Mouse (Mus musculus): ENCODE results near the gene Kars.

Kars gene

DNA sequence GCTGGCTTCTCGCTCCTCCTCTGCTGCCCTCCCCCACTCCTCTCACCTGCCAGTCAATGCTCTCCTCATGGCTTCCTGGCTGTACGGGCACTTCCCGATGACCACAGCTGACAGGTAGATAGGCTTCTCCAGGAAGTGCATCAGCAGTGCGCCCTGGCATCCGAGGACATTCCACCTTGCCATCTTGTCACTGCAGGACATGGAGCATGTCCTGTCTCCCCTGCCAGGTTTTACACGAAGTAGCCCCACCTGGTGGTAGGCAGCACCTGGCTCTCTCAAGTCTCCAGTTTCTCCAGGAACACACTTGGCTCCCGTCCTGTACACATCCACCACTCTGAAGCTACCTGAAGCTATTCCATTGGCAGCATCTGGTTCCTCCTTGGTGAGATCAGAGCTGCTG lies 29.0 kb downstream of the Kars start:
- no peak for DNase-seq (ENCODE audit: low read depth, low spot score)

DNA sequence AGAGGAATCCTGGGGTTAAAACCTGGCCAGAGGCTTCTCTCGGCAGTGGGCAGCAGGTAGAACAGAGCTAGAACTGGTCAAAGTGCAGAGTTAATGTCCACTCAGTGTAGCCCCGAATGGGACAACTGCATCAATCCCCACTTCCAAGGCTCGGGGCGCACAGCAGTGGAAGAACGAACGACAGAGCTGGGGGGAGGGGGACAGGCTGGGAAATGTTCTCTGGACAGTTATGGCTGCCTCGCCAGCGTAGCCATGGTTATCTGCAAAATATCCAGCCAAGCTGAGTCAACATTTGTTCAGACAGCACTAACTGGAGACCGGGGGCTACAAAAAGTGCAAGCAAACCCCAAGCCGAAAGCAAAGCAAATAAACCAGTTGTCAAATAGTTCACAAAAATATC lies 33.0 kb downstream of the Kars start:
- DNase-seq (ENCODE audit: low read depth, low spot score): no peak

DNA sequence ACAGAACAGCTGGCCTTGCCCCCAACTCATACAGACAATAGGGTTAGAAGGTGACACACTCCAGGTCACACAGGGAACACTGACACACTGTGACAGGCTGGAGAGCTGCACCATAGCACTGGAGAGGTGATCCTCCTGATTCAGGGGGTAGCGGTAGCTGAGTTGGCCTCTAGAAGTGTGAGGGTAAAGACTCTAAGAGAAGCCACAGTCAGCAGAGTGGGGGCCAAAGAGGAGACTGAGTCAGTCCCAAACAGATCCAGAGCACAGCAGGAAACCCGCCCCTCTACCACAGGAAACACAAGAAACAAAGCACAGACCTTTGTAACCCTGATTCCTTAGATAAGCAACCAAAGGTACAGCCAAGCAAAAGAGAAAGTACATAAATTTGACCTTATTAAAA lies 34.8 kb downstream of the Kars start:
- DNase-seq (ENCODE audit: low read depth, low spot score): no peak

DNA sequence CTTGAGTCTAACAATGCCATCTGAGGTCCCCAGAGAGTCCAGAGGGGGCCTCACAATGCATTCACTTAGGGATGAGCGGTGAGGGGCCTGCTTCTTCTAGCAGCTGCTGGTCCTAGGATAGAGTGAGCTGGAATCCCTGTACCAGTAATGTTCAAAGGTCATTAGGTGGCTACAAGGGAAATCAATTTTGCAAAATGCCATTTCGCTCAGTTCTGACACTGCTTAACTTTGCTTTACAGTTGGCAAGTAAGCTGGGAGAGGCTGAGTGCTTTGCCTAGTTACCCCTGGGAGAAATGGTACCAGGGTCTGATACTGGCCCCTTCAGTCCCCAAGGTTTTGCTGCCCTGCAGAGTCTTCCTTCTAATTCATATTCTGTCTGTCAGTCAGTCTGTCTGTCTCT lies 35.4 kb downstream of the Kars start:
- no peak for DNase-seq (ENCODE audit: low read depth, low spot score)

DNA sequence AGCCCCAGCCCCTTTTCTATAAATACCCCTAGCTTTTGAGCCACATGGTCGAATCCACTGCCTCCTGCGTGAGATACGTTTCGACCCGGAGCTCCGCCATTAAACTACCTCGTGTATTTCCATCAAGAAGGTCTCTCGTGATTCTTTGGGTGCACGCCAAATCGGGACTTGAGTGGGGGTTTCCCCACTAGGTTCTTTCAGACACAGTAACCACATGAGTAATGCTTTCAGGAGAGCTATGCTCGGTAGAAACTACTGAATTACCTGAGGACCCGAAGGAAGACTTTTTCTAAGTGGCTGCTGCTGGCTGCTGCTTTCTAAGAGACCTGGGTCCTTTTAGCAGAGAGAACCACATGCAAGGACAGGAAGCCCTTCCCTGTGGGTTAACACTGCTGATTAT lies 37.0 kb downstream of the Kars start:
- DNase-seq (ENCODE audit: low read depth, low spot score): no peak

DNA sequence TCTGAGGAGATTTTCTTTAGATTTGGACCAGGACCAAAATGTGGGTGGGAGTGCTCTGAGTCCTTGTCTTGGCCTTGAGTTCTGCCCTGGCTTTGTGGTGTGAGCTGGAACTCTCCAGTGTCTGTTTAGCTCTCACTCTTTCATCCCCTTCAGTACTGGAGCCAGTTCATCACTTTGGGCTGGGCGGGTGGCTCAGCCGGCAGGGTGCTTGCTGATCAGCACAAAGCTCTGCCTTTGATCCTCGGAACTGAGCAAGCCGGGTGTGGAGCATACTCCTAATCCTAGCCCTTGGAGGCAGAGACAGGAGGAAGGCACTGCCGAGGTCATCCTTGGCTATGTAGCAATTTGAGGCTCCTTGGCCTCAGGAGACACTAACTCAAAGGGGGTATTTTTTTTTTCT lies 42.1 kb downstream of the Kars start:
- no peak for DNase-seq (ENCODE audit: low read depth, low spot score)

DNA sequence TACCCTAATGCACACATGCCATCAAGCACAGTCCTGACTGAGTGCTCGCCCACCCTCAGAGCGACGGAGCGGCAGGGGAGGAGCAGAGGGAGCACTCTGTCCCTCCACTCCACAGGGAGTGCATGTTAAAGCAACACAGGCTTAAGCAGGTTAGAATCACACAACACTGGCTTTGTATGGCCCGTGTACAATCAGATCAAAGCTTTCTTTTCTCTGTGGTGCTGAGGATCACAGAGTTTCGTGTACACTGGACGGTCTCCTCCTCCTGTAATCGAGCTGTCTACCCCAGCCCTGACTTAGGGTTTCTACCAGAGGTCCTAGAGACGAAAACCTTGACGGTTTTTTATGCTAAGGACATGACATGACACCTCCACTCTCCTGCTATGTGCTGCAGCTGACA lies 42.6 kb downstream of the Kars start:
- no peak for DNase-seq (ENCODE audit: low read depth, low spot score)

DNA sequence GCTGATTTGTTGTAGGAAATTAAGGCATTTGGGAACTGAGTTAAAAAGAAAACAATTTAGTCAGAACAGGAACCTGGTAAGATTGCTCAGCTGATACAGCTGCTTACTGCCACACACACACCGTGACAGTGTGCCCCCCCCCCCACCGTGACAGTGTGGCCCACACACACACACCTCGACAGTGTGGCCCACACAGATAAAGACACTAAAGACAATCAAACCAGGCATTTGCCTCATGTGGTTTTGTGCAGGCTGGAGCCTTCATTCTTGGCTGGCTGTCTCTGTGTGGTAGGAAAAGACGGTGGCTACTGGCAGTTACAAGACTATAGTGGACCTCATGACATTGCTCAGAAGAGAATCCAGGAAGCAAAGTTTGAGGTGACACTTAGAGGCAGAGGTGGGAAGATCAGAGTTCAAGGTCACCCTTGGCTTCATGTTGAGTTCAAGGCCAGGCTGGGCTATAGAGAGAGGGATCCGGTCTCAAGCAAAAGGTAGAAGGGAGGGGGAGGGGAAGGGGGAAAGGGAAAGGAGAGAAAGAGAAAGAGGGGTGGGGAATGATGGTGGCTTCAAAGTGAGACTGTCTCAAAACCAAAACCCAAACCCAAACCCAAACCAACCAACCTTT lies 43.8 kb downstream of the Kars start:
- DNase-seq (ENCODE audit: low read depth, low spot score): no peak

DNA sequence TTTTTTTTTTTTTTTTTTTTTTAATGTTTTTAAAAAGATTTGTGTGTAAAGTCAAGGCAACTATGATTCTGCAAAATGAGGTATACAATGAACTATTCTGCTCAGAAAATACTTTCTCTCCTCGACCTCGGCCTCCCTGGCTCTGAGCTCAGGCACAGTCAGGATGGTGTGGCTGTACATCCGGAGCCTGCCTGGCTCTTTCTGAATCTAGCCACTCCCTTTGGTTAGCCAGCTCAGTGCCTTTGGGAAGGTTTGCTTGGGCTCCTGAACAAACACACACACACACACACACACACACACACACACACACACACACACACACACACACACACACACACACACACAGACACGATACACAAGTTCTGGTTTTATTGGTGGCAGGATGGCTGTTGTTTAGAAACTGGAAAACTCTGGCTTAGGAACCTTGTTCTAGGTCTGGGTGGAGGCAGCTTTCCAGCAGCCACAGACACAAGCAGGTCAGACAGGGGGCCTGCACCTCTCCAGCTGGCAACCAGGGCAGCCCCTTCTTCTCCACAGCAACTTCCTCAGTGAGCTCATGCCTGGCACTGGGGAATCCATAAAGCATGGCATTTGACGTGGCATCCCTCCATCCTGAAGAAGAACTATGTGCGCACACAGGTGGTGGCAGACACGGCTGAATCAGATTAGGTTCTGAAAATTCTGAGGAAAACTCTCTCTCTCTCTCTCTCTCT lies 46.1 kb downstream of the Kars start:
- no peak for DNase-seq (ENCODE audit: low read depth, low spot score)

DNA sequence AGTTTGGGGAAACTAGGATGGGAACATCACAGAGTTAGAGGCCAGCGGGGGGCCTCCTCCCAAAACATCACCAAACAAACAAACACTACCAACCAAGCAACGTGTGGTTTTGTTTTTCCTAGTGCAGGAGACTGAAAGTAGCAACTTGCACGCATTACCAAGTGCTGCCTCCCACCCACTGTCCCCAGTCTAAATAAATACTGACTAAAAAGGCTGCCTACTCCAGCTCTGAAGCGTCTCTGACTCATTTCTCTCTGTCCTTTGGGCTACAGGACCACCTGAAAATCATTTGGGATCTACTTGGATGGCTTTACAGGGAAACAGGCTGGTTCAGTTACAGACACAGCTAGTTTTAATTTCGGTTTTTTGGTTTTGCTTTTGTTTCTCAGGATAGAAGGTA lies 46.8 kb downstream of the Kars start:
- no peak for DNase-seq (ENCODE audit: low read depth, low spot score)

DNA sequence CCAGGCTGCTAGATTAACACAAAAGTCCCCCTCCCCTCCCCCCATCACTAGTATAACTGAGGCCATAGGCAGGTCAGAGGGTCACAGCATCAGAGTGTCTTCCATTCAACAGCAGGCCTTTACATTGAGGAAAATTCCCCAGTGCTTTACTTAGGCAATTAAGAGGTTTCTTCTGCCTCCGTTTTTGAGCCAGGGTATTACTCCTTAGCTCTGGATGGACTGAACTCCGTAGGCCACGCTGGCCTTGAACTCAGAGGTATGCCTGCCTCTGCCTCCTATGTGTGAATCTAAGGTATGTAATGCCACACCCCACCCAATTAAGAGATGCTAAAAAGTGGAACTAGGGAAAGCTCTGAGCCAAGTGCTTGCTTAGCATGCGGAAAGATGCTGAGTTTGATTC lies 47.6 kb downstream of the Kars start:
- DNase-seq (ENCODE audit: low read depth, low spot score): no peak

DNA sequence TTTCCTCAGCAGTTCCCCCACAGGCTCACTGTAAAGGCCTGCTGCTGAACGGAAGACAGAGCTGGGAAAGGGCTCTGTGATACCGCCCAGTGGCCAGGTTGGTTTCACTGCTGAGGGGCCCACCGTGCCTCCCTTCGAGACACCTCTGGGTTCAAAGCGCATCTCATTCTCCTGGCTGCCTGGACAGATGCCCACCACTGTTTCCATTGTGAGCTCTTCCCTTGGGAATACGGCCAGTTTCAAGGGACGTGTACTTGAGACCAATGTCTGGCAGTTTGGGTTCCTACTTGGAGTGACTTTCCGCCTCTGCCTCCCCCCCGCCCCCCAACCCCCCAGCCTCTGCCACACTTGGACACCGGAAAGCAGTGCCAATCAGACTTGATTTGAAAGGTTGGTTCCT lies 48.0 kb downstream of the Kars start:
- DNase-seq (ENCODE audit: low read depth, low spot score): no peak

DNA sequence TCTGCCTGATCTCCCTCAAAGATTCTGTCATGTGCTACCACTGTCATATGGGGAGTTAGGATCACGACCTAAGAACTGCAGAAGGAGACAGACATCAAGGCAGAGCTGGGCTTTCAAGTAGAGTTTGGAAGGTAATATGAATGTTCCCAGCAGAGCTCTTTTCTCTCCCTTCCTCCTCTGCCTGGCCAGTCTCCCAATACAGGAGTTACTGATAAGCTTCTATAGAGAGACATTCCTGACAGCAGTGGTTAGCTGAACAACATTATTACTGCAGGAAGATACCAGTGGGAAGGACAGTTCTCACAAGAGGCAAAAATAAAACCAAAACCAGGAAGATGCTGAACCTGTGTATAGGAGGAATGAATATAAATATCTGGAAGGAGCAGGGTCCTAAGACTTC lies 48.5 kb downstream of the Kars start:
- DNase-seq (ENCODE audit: low read depth, low spot score): no peak

DNA sequence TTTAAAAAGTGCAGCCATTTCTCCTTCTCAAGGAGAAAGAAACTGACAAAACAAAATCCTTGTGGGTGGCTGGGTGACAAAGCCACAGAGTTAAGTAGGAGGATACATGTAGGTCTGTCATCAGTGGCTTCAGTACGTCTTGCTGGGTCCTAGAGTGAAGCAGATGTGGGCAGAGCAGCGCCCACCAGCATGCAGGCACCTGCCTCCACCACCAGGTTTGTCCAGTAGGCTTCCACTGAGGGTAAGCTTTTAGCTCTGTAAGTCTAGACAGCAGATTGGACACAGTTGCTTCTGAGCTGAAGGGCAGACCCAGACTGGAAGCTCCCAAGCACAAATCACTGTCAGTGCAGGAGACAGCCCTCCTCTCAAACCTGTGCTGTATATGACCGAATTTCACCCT lies 49.8 kb downstream of the Kars start:
- no peak for DNase-seq (ENCODE audit: low read depth, low spot score)

DNA sequence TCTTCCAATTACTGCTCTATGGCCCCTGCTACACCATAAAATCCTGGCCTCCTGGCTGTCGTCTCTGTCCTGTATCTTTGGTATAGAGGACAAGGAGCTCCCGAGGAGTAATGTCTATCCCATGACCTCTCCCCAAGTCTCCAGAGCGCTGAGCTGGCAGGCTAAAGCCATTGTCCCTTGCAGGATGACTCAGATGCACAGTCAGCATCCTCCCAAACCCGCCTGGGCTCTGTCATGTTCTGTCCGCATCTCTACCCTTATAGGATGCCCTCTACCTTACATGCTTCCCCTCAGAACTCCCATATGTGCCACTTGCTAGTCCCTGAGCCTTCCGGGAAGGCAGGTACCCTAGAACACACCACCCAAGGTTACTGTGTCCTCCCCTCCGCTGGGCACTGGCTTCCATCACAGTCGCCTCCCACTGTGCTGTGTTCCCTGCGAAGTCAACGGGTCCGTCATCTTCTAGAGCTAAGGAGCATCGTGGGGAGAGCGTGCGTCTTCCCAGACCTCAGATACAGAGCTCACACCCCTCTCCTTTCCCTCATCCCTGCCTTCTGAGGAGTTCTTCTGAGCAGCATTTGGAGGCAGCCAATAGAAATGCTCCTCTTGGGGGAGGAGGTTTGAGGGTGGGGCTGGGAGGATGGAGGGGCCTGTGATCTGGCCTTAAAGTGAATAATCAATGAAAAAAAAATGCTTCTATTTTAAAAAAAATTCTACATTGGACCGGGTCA lies 50.4 kb downstream of the Kars start:
- no peak for DNase-seq (ENCODE audit: low read depth, low spot score)

DNA sequence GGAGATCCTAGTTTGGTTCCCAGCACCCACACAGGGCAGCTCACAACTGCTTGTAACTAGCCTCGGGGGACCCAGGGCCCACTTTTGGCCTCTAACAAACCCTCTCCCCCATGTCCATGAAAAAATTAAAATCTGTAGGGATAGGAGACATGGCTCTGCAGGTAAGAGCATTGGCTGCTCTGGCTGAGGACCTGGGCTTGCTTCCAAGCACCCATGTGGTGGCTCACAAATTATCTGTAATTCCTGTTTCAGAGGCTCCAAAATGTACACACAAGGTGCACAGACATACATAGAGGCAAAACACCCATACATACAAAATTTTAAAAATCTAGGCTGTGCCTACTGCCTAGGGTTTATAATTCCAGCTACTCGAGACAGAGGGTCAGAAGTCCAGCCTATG lies 53.9 kb downstream of the Kars start:
- no peak for DNase-seq (ENCODE audit: low read depth, low spot score)

DNA sequence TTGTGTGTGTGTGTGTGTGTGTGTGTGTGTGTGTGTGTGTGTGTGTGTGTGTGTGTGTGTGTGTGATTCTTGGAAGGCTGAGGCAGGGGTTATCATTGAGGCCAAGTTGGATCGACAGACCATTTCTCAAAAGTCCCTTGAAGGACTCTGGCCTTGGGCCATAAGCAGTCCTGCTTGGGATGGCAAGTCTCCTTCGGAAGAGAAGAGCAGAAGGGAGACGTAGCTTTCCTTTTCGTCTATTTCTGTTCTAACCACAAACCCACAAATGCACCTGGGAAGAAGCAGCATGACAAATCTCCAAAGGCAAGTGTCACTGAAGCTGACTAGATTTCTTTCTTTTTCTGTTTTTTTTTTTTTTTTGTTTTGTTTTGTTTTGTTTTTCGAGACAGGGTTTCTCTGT lies 55.2 kb downstream of the Kars start:
- DNase-seq (ENCODE audit: low read depth, low spot score): no peak

DNA sequence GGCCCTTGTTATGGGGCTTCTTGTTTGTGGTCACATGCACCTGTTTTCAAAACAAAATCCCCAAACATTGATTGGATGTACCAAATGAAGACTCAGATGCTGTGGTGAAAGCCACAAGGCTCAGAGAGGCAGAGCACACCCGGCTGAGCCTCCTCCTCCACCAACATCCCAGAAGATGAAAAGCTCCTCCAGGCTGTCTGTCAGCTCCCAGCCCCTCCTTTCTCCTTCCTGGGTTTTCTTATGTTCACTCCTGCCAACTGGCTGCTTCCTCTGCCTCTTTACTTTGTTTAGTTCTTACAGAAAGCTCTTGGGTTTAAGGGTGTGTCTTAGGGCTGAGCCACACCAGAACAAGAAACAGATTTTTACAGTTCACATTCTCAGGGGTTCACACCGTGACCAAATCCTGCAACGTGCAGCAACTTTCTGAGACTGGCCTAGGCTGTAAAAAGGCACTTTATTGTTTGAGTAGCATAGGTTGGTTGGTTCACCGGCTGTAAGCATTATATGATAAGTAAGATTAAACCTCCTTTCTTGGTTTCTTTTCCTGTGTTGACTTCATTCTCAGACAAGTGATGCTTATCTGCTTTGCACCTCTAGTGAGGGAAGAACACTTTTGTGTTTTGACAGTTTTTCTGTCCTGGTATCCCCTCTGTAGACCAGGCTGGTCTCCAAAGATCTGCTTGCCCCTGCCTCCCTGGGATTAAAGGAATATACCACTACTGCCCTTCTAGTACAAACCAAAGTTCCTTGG lies 56.1 kb downstream of the Kars start:
- no peak for DNase-seq (ENCODE audit: low read depth, low spot score)

DNA sequence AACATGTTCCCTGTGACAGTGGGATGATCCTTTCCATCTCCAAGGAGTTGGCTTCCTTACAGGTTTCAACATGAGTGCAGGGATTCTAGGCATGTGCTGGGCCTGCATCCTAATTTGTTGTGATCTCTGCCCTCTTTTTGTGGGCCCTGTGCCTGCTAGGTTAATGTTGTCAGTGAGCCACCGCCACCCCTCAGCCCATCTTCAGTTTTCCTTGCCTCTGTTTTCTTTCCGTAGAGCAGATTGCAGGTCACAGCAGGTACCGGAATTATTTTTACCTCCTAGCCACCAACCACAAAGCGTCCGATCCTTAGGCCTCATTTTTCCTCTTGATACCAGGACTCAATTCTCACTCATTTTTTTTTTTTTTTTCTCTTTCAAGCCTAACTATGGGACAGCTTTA lies 59.2 kb downstream of the Kars start:
- no peak for DNase-seq (ENCODE audit: low read depth, low spot score)

DNA sequence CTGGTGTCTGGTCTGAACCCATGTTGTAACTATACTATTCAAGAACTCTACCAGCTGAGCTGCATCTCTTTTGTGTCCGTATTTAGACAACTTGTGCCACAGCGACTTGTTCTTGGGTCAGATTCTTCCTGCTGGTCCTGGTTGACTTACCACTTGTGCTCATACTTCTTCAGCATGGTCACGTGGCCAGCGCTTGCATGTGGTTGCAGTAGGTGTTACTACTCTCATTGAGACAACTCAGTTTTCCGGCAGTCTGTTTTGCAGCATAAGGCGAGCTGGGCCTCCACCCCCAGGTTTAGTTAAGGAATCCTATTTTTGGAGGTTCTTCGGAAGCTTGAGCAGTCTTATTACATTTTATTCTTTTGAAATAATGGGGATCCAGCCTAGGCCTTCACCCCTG lies 59.8 kb downstream of the Kars start:
- no peak for DNase-seq (ENCODE audit: low read depth, low spot score)

DNA sequence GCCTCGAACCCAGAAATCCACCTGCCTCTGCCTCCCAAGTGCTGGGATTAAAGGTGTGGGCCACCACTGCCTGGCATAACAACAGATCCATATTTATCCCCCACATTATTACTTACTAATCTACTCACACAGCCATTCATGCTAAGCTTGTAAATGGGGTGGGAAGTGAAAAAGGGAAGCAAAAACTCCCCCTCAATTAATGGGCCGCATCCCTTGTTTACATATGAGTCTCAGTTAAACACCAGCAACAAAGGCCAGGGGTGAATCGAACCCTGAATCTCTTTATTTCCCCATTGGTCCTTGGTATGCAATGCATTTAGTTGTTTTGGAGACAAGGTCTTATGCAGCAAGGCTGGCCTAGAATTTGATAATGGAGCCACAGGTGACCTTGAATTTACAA lies 60.3 kb downstream of the Kars start:
- no peak for DNase-seq (ENCODE audit: low read depth, low spot score)

DNA sequence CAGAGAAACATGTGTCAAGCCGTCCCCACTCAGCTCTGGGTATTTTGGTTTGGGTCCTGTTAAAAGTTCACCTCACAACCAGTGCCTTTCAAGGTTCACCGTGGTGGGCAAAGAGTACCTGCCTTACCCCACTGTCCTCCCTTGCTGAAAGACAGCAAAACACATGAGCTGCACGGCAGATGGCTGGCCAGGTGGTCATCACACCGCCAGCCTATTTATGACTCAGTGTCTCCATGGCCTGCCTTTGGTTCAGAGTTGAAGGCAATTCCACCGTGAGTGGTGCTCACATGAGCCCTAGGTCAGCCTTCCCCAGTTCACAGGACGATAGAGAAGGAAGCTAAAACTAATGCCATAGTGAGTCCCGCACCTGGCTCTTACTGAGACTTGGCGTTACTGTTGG lies 63.2 kb downstream of the Kars start:
- no peak for DNase-seq (ENCODE audit: low read depth, low spot score)

DNA sequence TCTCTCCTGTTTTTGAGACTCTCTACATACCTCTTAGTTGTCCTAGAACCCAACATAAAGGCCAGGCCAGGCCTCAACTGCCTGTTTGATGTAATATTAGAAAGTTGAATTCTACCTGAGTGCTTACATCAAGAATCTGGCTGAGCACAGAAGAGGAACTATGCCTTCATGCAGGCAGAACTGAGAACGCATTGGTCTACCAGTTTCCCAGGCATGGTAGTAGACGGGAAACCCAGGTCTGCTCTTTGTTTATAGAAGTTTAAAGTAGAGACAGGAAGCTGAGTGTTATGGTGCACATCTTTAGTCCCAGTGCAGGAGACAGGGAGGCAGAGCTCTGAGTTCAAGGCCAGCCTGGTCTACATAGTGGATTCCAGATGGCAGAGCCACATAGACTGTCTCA lies 64.0 kb downstream of the Kars start:
- no peak for DNase-seq (ENCODE audit: low read depth, low spot score)

Measured in c-Kit-negative CD71-positive TER-119-positive erythroid progenitor cells, embryonic 14.5 days (primary cell).